Mouse (Mus musculus) stomach, embryonic 14.5 days (tissue): Measurements from ENCODE around the gene Rap1gap2. TPM values are rescaled to one million over a fixed set of nuclear protein-coding genes. Genes with fewer than 3 reads are reported as not detected.

Experiments used
- ATAC-seq: fragments of 200-750 bp; cut with Nextera tagmentation; 2 replicates; pipeline ENCODE4 v1.8.0; 2017; ENCODE audit warnings: low read depth, moderate TSS enrichment; ENCODE audit not compliant: insufficient number of reproducible peaks, insufficient read depth, low FRiP score
- H3K27ac ChIP-seq: fragments of 300-500 bp; sonication (generic); 2 replicates; pipeline ENCODE4 v1.5.1; 2014; ENCODE audit warnings: mild to moderate bottlenecking, low read length, moderate library complexity, mixed read lengths
- H3K27me3 ChIP-seq: fragments of 300-500 bp; sonication (generic); 2 replicates; pipeline ENCODE4 v1.6.1; 2014; ENCODE audit warnings: low read length, control low read depth, mixed read lengths; ENCODE audit not compliant: control insufficient read depth, insufficient read depth
- H3K36me3 ChIP-seq: fragments of 300-500 bp; sonication (generic); 2 replicates; pipeline ENCODE4 v1.6.1; 2014; ENCODE audit warnings: mild to moderate bottlenecking, control low read depth, low read length, moderate library complexity, mixed read lengths; ENCODE audit not compliant: control insufficient read depth, insufficient read depth
- H3K4me1 ChIP-seq: fragments of 300-500 bp; sonication (generic); 2 replicates; pipeline ENCODE4 v1.6.1; 2014; ENCODE audit warnings: low read length, control low read depth, mixed read lengths; ENCODE audit not compliant: control insufficient read depth, insufficient read depth
- H3K4me2 ChIP-seq: fragments of 300-500 bp; sonication (generic); replicated peaks from 2 replicates; pipeline ENCODE4 v1.6.1; 2014; ENCODE audit warnings: low read depth, low read length, control low read depth
- H3K4me3 ChIP-seq: fragments of 300-500 bp; sonication (generic); 2 replicates; pipeline ENCODE4 v1.5.1; 2014; ENCODE audit warnings: low read depth, low read length, control low read depth
- H3K9ac ChIP-seq: fragments of 300-500 bp; sonication (generic); replicated peaks from 2 replicates; pipeline ENCODE4 v1.6.1; 2014; ENCODE audit warnings: low read depth, mild to moderate bottlenecking, control low read depth, low read length, moderate library complexity, mixed read lengths
- H3K9me3 ChIP-seq: fragments of 300-500 bp; sonication (generic); 2 replicates; pipeline ENCODE4 v1.6.1; 2016; ENCODE audit warnings: low read depth, low read length, control low read depth; ENCODE audit not compliant: control insufficient read depth
- WGBS: fragments of 180-500 bp; shearing (Covaris S2); extraction: QIAGEN DNeasy Blood & Tissue Kit; methylation state at CpG from one replicate; pipeline ENCODE4 v1.1.7; 2014; 5-methylcytosine and 5-hydroxymethylcytosine counted together
- polyA plus RNA-seq: library from polyadenylated mRNA; unstranded; fragments of >200 nt; fragmentation: Nextera tagmentation; extraction: Ambion mirVana; gene quantifications from 2 replicates; pipeline ENCODE4 v1.2.1, GENCODE M21; 2014

The Rap1gap2 gene
- polyA plus RNA-seq, 1 experiment from 2014 or later: 5.6 TPM

DNA sequence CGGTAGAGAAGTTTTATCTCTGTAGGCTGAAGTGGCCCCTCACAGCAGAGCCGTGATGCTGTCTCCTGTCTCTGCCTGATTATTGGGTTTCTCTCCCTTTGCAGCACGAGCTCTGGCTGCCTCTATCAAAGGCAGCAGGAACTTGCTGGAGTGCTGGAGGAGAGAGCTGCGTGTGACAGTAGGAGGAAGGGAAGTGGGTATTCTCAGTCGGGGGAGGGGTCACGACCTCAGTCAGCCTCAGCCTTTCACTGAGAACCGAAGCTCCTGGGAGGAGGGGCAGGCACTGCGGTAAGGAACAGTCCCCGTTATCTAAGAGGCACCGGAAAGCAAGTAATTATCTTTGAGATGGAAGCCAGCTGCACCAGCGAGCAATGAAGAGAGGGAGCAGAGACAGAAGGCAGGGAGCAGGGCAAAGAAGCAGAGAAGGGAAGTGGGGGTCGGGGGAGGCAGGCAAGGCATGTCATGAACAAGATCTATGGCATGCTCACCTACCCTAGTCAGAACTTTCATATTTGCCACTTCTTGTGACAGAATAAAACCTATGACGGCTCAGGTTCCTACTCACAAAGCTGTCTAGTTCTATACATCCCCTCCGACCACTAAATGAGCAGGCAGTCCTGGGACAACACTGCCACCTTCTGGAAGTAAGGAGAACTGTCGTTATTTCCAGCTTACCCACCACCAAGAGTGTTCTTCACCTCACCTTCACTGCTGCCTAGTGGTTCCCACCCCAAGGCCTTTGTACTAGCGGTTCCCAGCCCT lies 63.6 kb downstream of the Rap1gap2 start:
- peak overlapping the region; percentile 36; the same call in 1 of the 2 replicates for H3K27ac ChIP-seq
- 3% methylated on average over 16 of the region's 16 CpGs for WGBS
- H3K4me3 ChIP-seq: peak overlapping the region; percentile 13
- no peak overlapping the region for H3K9ac ChIP-seq
- no peaks in the 10 kb centered on the region for H3K9me3 ChIP-seq
- no peaks in the 10 kb centered on the region for H3K36me3 ChIP-seq
- ATAC-seq: peak; percentile 71; the same call in 1 of the 2 replicates
- H3K27me3 ChIP-seq: no peaks in the 10 kb centered on the region
- peak overlapping the region; percentile 42 for H3K4me2 ChIP-seq
- peaks cover 5% of the 10 kb centered on the region; the same call in 1 of the 2 replicates for H3K4me1 ChIP-seq

DNA sequence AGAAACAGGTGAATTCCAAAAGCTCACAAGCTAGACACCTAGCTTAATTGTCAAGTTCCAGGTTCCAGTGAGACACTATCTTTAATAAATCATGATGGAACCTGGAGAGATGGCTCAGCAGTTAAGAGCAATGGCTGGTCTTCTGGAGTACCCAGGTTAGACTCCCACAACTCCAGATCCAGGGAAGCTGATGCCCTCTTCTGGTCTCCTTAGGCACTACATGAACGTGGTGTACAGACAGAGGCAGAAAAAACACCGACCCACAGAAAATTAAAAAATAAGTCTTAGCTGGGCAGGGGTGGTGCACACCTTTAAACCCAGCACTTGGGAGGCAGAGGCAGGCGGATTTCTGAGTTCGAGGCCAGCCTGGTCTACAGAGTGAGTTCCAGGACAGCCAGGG lies 64.5 kb downstream of the Rap1gap2 start:
- Histone ChIP-seq H3K9ac (no peak overlapping the region), H3K9me3 (no peaks in the 10 kb centered on the region), H3K4me2 (no peak overlapping the region), H3K27me3 (no peaks in the 10 kb centered on the region), H3K4me3 (no peak overlapping the region), H3K27ac (no peak overlapping the region), H3K36me3 (no peaks in the 10 kb centered on the region), H3K4me1 (peaks cover 5% of the 10 kb centered on the region; the same call in 1 of the 2 replicates)
- no peak; the same call in 1 of the 2 replicates for ATAC-seq
- WGBS: 48% methylated on average over 4 of the region's 4 CpGs

DNA sequence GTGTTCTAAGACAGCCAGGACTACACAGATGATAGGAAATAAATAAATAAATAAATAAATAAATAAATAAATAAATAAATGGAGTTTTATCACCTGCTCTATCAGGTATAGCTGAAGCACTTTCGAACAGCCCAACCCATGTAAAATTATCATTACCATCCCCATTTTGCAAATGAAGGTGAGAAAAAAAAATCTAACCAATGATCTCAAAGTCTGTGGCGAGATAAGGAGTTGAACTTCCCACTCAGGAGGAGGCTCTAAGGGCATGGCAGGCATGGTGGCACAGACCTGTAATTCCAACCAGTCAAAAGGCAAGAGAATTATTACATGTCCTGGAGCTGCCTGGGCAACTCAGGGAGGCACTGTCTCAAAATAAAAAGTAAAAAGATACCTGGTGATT lies 65.2 kb downstream of the Rap1gap2 start:
- no peak overlapping the region for H3K4me3 ChIP-seq
- peaks cover 5% of the 10 kb centered on the region; the same call in 1 of the 2 replicates for H3K4me1 ChIP-seq
- H3K27me3 ChIP-seq: no peaks in the 10 kb centered on the region
- no peak overlapping the region for H3K9ac ChIP-seq
- WGBS: 92% methylated on average over 2 of the region's 2 CpGs
- ATAC-seq: no peak
- no peaks in the 10 kb centered on the region for H3K9me3 ChIP-seq
- H3K36me3 ChIP-seq: no peaks in the 10 kb centered on the region
- no peak overlapping the region for H3K27ac ChIP-seq
- H3K4me2 ChIP-seq: no peak overlapping the region

DNA sequence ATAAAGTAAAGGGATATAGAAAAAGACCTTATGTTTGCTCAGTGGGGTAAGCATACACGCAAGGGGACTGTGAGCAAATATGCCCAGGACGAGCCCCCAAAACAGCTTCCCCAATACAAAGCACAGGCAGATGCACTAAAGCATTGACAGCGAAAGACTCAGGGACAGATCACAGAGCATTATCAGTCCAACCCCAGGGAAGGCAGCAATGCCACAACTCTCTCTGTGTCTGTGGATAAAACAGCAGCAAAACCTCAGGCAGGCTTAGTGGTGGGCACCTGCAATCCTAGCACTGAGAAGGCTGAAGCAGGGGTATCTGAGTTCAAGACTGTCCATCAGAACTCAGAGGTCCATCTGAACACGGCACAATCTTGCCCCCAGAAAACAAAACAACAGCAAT lies 73.4 kb downstream of the Rap1gap2 start:
- Histone ChIP-seq H3K27ac (peak overlapping the region; percentile 27; the same call in 1 of the 2 replicates), H3K4me2 (no peak overlapping the region), H3K36me3 (no peaks in the 10 kb centered on the region), H3K9ac (no peak overlapping the region), H3K9me3 (no peaks in the 10 kb centered on the region), H3K27me3 (no peaks in the 10 kb centered on the region), H3K4me3 (no peak overlapping the region), H3K4me1 (peaks cover 12% of the 10 kb centered on the region)
- no peak for ATAC-seq
- WGBS: 69% methylated on average over 4 of the region's 4 CpGs

DNA sequence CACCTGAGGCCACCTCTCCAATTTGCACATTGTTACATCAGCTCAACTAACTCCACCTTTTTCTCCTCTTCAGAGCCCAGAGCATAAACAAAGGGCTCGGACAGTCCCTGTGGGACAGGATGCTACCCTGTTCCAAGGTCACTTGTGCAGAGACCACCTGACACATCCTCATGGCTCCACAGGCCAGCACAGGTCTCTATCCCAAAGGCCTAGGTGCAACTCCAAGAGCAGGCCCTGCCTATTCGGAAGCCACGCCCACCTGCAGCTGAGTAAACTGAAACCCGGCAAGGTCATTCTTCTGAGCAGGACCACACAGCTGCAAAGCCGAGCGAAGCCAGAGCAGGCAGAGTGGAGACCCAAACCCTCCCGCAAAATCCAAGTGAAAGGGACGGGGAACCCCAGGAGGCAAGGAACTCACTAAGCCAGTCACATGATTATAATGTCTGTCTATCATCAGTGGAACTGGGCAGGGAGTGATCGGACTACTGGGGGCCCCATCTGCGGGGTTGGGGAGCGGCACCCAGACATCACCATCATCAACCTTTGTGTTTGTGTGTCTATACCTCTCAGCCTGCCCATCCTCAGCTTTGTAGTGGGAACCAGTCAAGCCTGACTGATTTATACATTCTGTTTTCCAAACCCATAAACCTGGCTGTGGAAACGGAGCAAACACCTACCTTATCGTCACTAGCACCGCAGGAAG lies 74.4 kb downstream of the Rap1gap2 start:
- ATAC-seq: peak; percentile 90

GRCm38 (mm10) chr11:74534380-74534779 lies 76.3 kb downstream of the Rap1gap2 start:
- ATAC-seq: no peak
- 82% methylated on average over 7 of the region's 7 CpGs for WGBS
- Histone ChIP-seq H3K27me3 (no peaks in the 10 kb centered on the region), H3K27ac (no peak overlapping the region), H3K4me1 (peaks cover 12% of the 10 kb centered on the region), H3K36me3 (no peaks in the 10 kb centered on the region), H3K4me2 (no peak overlapping the region), H3K9ac (no peak overlapping the region), H3K4me3 (no peak overlapping the region), H3K9me3 (no peaks in the 10 kb centered on the region)

More for the DNA sequence above, 74.4 kb downstream of the Rap1gap2 start:
- H3K27me3 ChIP-seq: no peaks in the 10 kb centered on the region
- H3K9me3 ChIP-seq: no peaks in the 10 kb centered on the region
- H3K4me1 ChIP-seq: peaks cover 12% of the 10 kb centered on the region
- H3K4me3 ChIP-seq: no peak overlapping the region
- H3K36me3 ChIP-seq: no peaks in the 10 kb centered on the region
- H3K4me2 ChIP-seq: 0 out of 2 replicates have a peak overlapping the region, but pooled peaks have one; percentile 8
- 18% methylated on average over 14 of the region's 14 CpGs for WGBS
- H3K9ac ChIP-seq: no peak overlapping the region
- H3K27ac ChIP-seq: no peak overlapping the region; the same call in 1 of the 2 replicates

DNA sequence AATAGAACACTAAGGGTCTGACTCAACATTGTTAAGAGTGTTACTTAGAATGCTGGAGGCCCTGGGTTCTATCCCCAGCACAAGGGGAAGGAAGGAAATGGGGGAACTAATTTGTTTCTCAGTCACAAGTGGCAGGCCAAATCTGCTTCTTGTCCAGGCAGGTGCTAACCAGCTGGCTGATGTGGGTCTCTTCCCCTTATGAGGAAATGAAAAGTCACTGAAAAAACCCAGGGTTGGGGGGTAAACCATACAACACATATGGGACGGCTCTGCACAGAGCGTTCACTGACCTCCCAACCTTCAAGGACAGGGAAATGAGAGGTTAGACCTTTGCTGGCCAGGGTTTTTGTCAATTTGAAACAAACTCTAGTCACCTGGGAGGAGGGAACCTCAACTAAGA lies 77.7 kb downstream of the Rap1gap2 start:
- no peak for ATAC-seq
- Histone ChIP-seq H3K27ac (no peak overlapping the region), H3K4me3 (no peak overlapping the region), H3K9ac (no peak overlapping the region), H3K4me2 (no peak overlapping the region), H3K36me3 (no peaks in the 10 kb centered on the region), H3K9me3 (no peaks in the 10 kb centered on the region), H3K27me3 (no peaks in the 10 kb centered on the region), H3K4me1 (peaks cover 12% of the 10 kb centered on the region)
- 92% methylated on average over 2 of the region's 2 CpGs for WGBS

GRCm38 (mm10) chr11:74532401-74532800 lies 78.3 kb downstream of the Rap1gap2 start:
- H3K4me3 ChIP-seq: no peak overlapping the region
- ATAC-seq: no peak
- no peaks in the 10 kb centered on the region for H3K9me3 ChIP-seq
- H3K27ac ChIP-seq: no peak overlapping the region
- no peaks in the 10 kb centered on the region for H3K36me3 ChIP-seq
- no peak overlapping the region for H3K9ac ChIP-seq
- no peaks in the 10 kb centered on the region for H3K27me3 ChIP-seq
- H3K4me2 ChIP-seq: no peak overlapping the region
- peaks cover 12% of the 10 kb centered on the region for H3K4me1 ChIP-seq
- WGBS: 63% methylated on average over 4 of the region's 4 CpGs
